Mouse (Mus musculus) urinary bladder, adult 18-20 months (tissue): ENCODE data around the gene 3300002I08Rik.
"Not testable (repeated sequence)": the region's sequence is repeated elsewhere in the genome, so short reads cannot be mapped to it uniquely, and the experiment has no call there.

Experiments
- DNase-seq, 2 experiments: peaks; one replicate each; pipeline ENCODE4 v3.0.0; 2022; ENCODE audit warnings: low spot score in 2 of 2, mixed read lengths in 2 of 2

3300002I08Rik gene

GRCm38 (mm10) chr2:150362113-150362877 lies at the start of gene 3300002I08Rik:
Gene 3300002I08Rik (minus strand): TSS chr2:150362765.
- DNase-seq, result peak; percentile 83

GRCm38 (mm10) chr2:150412146-150412545 lies 49.6 kb upstream of the 3300002I08Rik start:
- not testable (repeated sequence) for DNase-seq

- no peak for DNase-seq
Observed at GRCm38 (mm10) chr2:150390198-150390597, 27.6 kb upstream of the 3300002I08Rik start.

DNA sequence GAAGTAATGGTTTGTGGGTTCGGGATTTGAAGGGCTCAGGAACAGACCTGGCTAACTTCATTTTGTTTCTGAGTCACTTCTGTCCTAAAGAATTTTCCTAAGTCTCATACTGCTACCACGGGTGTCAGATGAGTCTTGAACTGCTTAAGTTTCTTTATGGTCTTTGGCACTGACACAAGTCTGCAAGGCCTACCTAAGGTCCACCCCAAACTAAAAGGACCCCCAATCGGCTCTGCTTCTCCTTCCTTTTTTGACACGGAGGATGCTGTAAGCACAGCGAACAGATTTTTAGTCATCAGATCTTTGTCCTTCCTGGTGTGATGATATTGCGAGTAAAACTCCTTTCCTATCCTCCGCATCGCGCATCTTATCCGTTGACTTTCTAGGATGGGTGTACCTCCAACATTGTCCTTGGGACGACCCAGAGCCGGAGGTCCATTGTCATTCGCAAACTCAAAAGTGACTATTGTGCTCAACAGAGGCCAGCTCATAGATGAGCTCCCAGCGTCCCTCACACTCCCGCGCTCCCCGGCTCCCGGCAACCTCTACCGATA lies 23.1 kb upstream of the 3300002I08Rik start:
- not testable (repeated sequence) for DNase-seq

DNA sequence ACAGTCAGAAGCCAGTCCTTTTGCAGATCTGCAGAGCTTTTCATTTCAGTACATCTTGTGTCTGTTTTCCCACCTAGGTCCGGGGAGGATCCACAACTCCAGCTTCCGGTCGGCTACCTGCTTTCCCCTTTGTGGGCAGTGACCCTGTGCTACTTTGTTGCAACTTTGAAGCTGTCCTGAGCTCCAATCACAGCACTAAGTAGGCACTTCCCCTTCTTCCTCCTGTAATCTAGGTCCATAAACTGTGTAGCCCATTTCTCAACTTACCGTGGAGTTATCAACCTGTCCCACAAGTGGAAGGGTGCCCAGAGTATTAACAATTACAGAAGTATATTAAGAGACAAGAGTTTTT lies 289 bp upstream of the 3300002I08Rik start:
- DNase-seq, result no peak

GRCm38 (mm10) chr2:150357136-150357535 lies 5.4 kb downstream of the 3300002I08Rik start:
- DNase-seq, result not testable (repeated sequence)

- no peak for DNase-seq
Observed at GRCm38 (mm10) chr2:150323402-150323801, 39.2 kb downstream of the 3300002I08Rik start, which contains the start of gene Gm10130. Gene Gm10130 (plus strand): TSS chr2:150323702.

DNA sequence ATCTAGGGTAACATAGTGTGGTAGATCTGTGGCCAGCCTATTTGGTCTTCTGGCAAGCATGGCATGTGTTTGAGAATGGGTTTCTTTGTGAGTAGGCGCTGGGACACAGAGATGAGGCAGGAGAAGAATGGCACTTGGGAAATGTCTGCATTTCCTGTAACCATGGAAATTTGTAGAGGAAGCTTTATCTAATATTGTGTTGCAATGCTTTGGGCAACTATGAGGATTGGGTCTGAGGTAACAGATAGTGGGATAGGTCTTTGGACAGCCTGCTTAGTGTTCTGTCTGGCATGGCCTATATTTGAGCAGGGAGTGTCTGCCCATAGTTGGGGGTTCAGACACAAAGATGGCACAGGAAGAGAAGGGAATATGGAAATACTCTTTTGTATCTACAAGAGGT lies 43.6 kb downstream of the 3300002I08Rik start:
- no peak for DNase-seq

GRCm38 (mm10) chr2:150316140-150316539 lies 46.4 kb downstream of the 3300002I08Rik start:
- no peak for DNase-seq

GRCm38 (mm10) chr2:150310952-150311884 lies 51.3 kb downstream of the 3300002I08Rik start:
- peak; percentile 91 to 92 for DNase-seq

DNA sequence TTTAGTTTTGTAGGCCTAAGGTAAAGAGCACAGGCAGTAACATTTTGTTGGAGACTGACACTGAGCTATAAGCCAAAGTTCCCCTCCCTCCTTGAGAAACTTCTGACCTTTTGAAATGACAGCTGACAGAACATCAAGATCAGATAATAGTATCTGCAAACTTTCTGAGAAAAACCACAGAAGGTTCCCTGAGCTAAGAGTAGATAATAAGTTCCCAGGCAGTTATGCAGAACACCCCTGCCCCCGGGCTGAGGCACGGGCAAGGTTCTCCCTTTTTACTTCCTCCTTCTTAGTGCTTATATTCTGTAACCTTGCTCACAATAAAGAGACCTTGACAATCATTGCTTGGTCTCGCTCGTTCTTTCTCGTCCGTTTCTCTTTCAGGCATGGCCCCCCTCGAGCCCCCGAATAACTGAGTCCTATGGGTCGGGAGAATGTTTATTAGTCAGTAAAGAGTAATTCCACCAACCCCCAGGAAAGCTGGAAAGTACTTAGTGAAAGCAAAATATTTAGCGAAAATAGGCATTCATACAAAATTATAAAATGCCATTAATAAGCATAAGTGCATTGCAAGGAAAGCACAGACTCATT lies 55.3 kb downstream of the 3300002I08Rik start:
- no peak for DNase-seq

- no peak for DNase-seq
Observed at GRCm38 (mm10) chr2:150299096-150299495, 63.5 kb downstream of the 3300002I08Rik start.

GRCm38 (mm10) chr2:150293669-150294068 lies 68.9 kb downstream of the 3300002I08Rik start:
- no peak for DNase-seq
